8 mouse cellular contexts compared by ENCODE assay signal in the genomic region with DNA sequence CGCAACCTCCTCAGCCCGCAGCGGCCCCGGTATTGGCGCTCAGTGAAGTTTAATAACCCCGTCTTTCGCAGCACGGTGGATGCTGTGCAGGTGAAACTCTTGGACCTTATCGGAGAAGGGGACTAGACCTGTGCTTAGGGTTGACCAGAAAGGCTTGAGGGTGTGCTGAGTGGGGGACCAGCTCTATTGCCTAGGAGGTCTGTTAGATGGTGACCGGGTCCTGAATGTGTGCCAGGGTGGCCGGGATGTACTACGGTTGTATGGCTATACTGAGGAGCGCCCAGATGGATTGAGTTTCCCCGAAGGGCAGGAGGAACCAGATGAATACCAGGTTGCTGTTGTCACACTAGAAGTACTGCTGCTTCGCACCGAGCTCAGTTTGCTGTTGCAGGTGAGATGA. TPM values are rescaled to one million over a fixed set of nuclear protein-coding genes. Genes with fewer than 3 reads are reported as not detected.
DNase-seq lines count a peak whose midpoint lies in the region; ATAC-seq and TF ChIP-seq lines count a peak whose summit lies in the region.

No protein-coding gene starts in this region.

- 8% methylated on average over 16 of the region's 16 CpGs for WGBS in heart, embryonic 12.5 days
- WGBS in forebrain, embryonic 16.5 days, result 8% methylated on average over 16 of the region's 16 CpGs
- 3% methylated on average over 16 of the region's 16 CpGs for WGBS in liver, embryonic 11.5 days

- peaks cover 25% of the 10 kb centered on the region for H3K4me1 ChIP-seq in heart, embryonic 12.5 days (replicated peaks)
- H3K4me1 ChIP-seq in G1E (ENCODE audit: insufficient read depth, low read depth, low read length), result peaks cover 58% of the 10 kb centered on the region
- peaks cover 27% of the 10 kb centered on the region for H3K4me1 ChIP-seq in forebrain, embryonic 16.5 days (replicated peaks; ENCODE audit: control insufficient read depth, insufficient read depth, low read length)
- H3K4me1 ChIP-seq in liver, embryonic 11.5 days (replicated peaks; ENCODE audit: control insufficient read depth, insufficient read depth, low read length), result peaks cover 23% of the 10 kb centered on the region

- H3K4me2 ChIP-seq in heart, embryonic 12.5 days, result peak overlapping the region; percentile 95
- peak overlapping the region; percentile 91 for H3K4me2 ChIP-seq in forebrain, embryonic 16.5 days (ENCODE audit: low read length)
- H3K4me2 ChIP-seq in liver, embryonic 11.5 days, result peak overlapping the region; percentile 97

- no peak for TF ChIP-seq CTCF in G1E (IDR thresholded peaks at IDR 0.05; ENCODE audit: low read depth, low read length)

- peak overlapping the region; percentile 95 for H3K9ac ChIP-seq in heart, embryonic 12.5 days
- H3K9ac ChIP-seq in forebrain, embryonic 16.5 days (replicated peaks; ENCODE audit: low read depth, low read length), result peak overlapping the region; percentile 90
- peak overlapping the region; percentile 97 for H3K9ac ChIP-seq in liver, embryonic 11.5 days (ENCODE audit: low read depth, low read length)

- H3K9me3 ChIP-seq in heart, embryonic 12.5 days (replicated peaks), result no peaks in the 10 kb centered on the region
- H3K9me3 ChIP-seq in G1E (replicated peaks), result no peaks in the 10 kb centered on the region
- H3K9me3 ChIP-seq in forebrain, embryonic 16.5 days (ENCODE audit: control insufficient read depth, low read length), result no peaks in the 10 kb centered on the region
- no peaks in the 10 kb centered on the region for H3K9me3 ChIP-seq in liver, embryonic 11.5 days (ENCODE audit: control insufficient read depth, low read length)

- peak overlapping the region; percentile 98 for H3K4me3 ChIP-seq in heart, embryonic 12.5 days
- H3K4me3 ChIP-seq in G1E (ENCODE audit: low read depth, low read length), result peak overlapping the region; percentile 96
- peak overlapping the region; percentile 95 for H3K4me3 ChIP-seq in forebrain, embryonic 16.5 days (replicated peaks; ENCODE audit: low read length)
- H3K4me3 ChIP-seq in liver, embryonic 11.5 days (ENCODE audit: low read depth, low read length), result peak overlapping the region; percentile 99

- peak overlapping the region; percentile 98 for H3K27ac ChIP-seq in heart, embryonic 12.5 days (ENCODE audit: poor library complexity, severe bottlenecking)
- H3K27ac ChIP-seq in forebrain, embryonic 16.5 days (ENCODE audit: low read length), result no peak overlapping the region
- H3K27ac ChIP-seq in liver, embryonic 11.5 days (ENCODE audit: low read depth, low read length), result peak overlapping the region; percentile 78

- peaks cover 44% of the 10 kb centered on the region for H3K36me3 ChIP-seq in heart, embryonic 12.5 days
- peaks cover 68% of the 10 kb centered on the region for H3K36me3 ChIP-seq in G1E (replicated peaks)
- peaks cover 19% of the 10 kb centered on the region for H3K36me3 ChIP-seq in forebrain, embryonic 16.5 days (ENCODE audit: control insufficient read depth, insufficient read depth)
- H3K36me3 ChIP-seq in liver, embryonic 11.5 days (ENCODE audit: control insufficient read depth, insufficient read depth, low read length), result peaks cover 25% of the 10 kb centered on the region

- ATAC-seq in heart, embryonic 12.5 days (ENCODE audit: insufficient number of reproducible peaks, low FRiP score), result no peak
- ATAC-seq in G1E (ENCODE audit: extremely low read depth, insufficient number of reproducible peaks, low FRiP score, poor library complexity, severe bottlenecking), result no peak
- ATAC-seq in forebrain, embryonic 16.5 days, result no peak
- no peak for ATAC-seq in liver, embryonic 11.5 days (replicated peaks; ENCODE audit: low FRiP score)

- H3K27me3 ChIP-seq in heart, embryonic 12.5 days (replicated peaks), result no peaks in the 10 kb centered on the region
- H3K27me3 ChIP-seq in G1E (ENCODE audit: insufficient read depth, low read length), result no peaks in the 10 kb centered on the region
- H3K27me3 ChIP-seq in forebrain, embryonic 16.5 days (replicated peaks; ENCODE audit: control insufficient read depth, insufficient read depth, low read length), result no peaks in the 10 kb centered on the region
- no peaks in the 10 kb centered on the region for H3K27me3 ChIP-seq in liver, embryonic 11.5 days (replicated peaks; ENCODE audit: control insufficient read depth, insufficient read depth, low read length)

- no peak for DNase-seq in heart, adult 18-20 months
- DNase-seq in G1E (ENCODE audit: low spot score), result no peak
- no peak for DNase-seq in liver, embryonic 11.5 days (ENCODE audit: low spot score)
- no peak for DNase-seq in frontal cortex, postnatal 14 days (ENCODE audit: low spot score in 2 of 2)
- no peak for DNase-seq in ovary, postnatal 14 days (ENCODE audit: low spot score)
- no peak for DNase-seq in layer of hippocampus, adult 8-10 months (ENCODE audit: low spot score in 2 of 2)

RNA-seq across cellular contexts. Expression of a gene that starts 0.7 kb away (rescaled TPM):
- 16.4 and 16.8 TPM in 2 replicates for polyA plus RNA-seq in heart, embryonic 12.5 days (2016; fragmentation: Nextera tagmentation; extraction: Ambion mirVana)
- 10 to 100 TPM; 25.4 to 29.9 TPM for total RNA-seq in heart, adult 18-20 months (2021)
- total RNA-seq in G1E (2014; fragmentation: Nextera tagmentation), result 23.7 and 43.9 TPM in 2 replicates
- 11.8 and 12.6 TPM in 2 replicates for total RNA-seq in G1E (2017)
- 34.2 and 35.1 TPM in 2 replicates for polyA plus RNA-seq in G1E (2012)
- polyA plus RNA-seq in forebrain, embryonic 16.5 days (2015; fragmentation: Nextera tagmentation; extraction: Ambion mirVana), result 16.9 and 22.5 TPM in 2 replicates
- 21.2 and 23.1 TPM in 2 replicates for polyA plus RNA-seq in liver, embryonic 11.5 days (2014; fragmentation: Nextera tagmentation; extraction: Ambion mirVana)
- total RNA-seq in layer of hippocampus, adult 8-10 months (2022), result 10 to 100 TPM; 36.5 to 56.0 (median 45.5) TPM

RNA-seq across cellular contexts. Expression of a gene that starts 1.3 kb away (rescaled TPM):
- 200 and 213 TPM in 2 replicates for polyA plus RNA-seq in heart, embryonic 12.5 days (2016; fragmentation: Nextera tagmentation; extraction: Ambion mirVana)
- total RNA-seq in heart, adult 18-20 months (2021), result 100 to 1,000 TPM; 142 to 145 TPM
- 59.4 and 109 TPM in 2 replicates for total RNA-seq in G1E (2014; fragmentation: Nextera tagmentation)
- 163 and 165 TPM in 2 replicates for total RNA-seq in G1E (2017)
- 33.4 and 50.8 TPM in 2 replicates for polyA plus RNA-seq in G1E (2012)
- polyA plus RNA-seq in forebrain, embryonic 16.5 days (2015; fragmentation: Nextera tagmentation; extraction: Ambion mirVana), result 179 and 182 TPM in 2 replicates
- polyA plus RNA-seq in liver, embryonic 11.5 days (2014; fragmentation: Nextera tagmentation; extraction: Ambion mirVana), result 256 and 277 TPM in 2 replicates
- 10 to 100 TPM; 57.2 to 74.4 (median 69.8) TPM for total RNA-seq in layer of hippocampus, adult 8-10 months (2022)

RNA-seq across cellular contexts. Expression of a gene that starts 7.1 kb away (rescaled TPM):
- 16.3 and 21.5 TPM in 2 replicates for polyA plus RNA-seq in heart, embryonic 12.5 days (2016; fragmentation: Nextera tagmentation; extraction: Ambion mirVana)
- 10 to 100 TPM; 66.8 to 70.0 TPM for total RNA-seq in heart, adult 18-20 months (2021)
- 16.7 and 20.0 TPM in 2 replicates for total RNA-seq in G1E (2014; fragmentation: Nextera tagmentation)
- total RNA-seq in G1E (2017), result 17.9 and 23.6 TPM in 2 replicates
- 19.5 and 20.2 TPM in 2 replicates for polyA plus RNA-seq in G1E (2012)
- polyA plus RNA-seq in forebrain, embryonic 16.5 days (2015; fragmentation: Nextera tagmentation; extraction: Ambion mirVana), result 12.9 and 23.4 TPM in 2 replicates
- polyA plus RNA-seq in liver, embryonic 11.5 days (2014; fragmentation: Nextera tagmentation; extraction: Ambion mirVana), result 44.5 and 46.2 TPM in 2 replicates
- total RNA-seq in layer of hippocampus, adult 8-10 months (2022), result 10 to 100 TPM; 48.3 to 57.7 (median 53.8) TPM

RNA-seq across cellular contexts. Expression of a gene that starts 11.1 kb away (rescaled TPM):
- polyA plus RNA-seq in heart, embryonic 12.5 days (2016; fragmentation: Nextera tagmentation; extraction: Ambion mirVana), result 8.7 and 9.4 TPM in 2 replicates
- total RNA-seq in heart, adult 18-20 months (2021), result 10 to 100 TPM in 1 of 2 experiments, 1 to 10 TPM in 1; 8.9 to 11.0 TPM
- 25.3 and 31.2 TPM in 2 replicates for total RNA-seq in G1E (2014; fragmentation: Nextera tagmentation)
- total RNA-seq in G1E (2017), result 37.8 and 39.6 TPM in 2 replicates
- 40.3 and 64.3 TPM in 2 replicates for polyA plus RNA-seq in G1E (2012)
- 7.8 and 11.8 TPM in 2 replicates for polyA plus RNA-seq in forebrain, embryonic 16.5 days (2015; fragmentation: Nextera tagmentation; extraction: Ambion mirVana)
- polyA plus RNA-seq in liver, embryonic 11.5 days (2014; fragmentation: Nextera tagmentation; extraction: Ambion mirVana), result 11.6 and 13.0 TPM in 2 replicates
- total RNA-seq in layer of hippocampus, adult 8-10 months (2022), result 10 to 100 TPM; 15.4 to 19.1 (median 17.9) TPM

RNA-seq across cellular contexts. Expression of a gene that starts 14.3 kb away (rescaled TPM):
- polyA plus RNA-seq in heart, embryonic 12.5 days (2016; fragmentation: Nextera tagmentation; extraction: Ambion mirVana), result 211 and 212 TPM in 2 replicates
- 100 to 1,000 TPM; 276 to 319 TPM for total RNA-seq in heart, adult 18-20 months (2021)
- 598 and 793 TPM in 2 replicates for total RNA-seq in G1E (2014; fragmentation: Nextera tagmentation)
- total RNA-seq in G1E (2017), result 212 and 228 TPM in 2 replicates
- 141 and 155 TPM in 2 replicates for polyA plus RNA-seq in G1E (2012)
- polyA plus RNA-seq in forebrain, embryonic 16.5 days (2015; fragmentation: Nextera tagmentation; extraction: Ambion mirVana), result 185 and 197 TPM in 2 replicates
- polyA plus RNA-seq in liver, embryonic 11.5 days (2014; fragmentation: Nextera tagmentation; extraction: Ambion mirVana), result 172 and 177 TPM in 2 replicates
- 10 to 100 TPM; 57.9 to 75.0 (median 67.3) TPM for total RNA-seq in layer of hippocampus, adult 8-10 months (2022)
